Mouse (Mus musculus): ENCODE measurements around the gene Stip1.
A peak's percentile ranks its signal among the peaks of the same experiment; 100 is the strongest.
"Not testable (repeated sequence)": the region's sequence is repeated elsewhere in the genome, so short reads cannot be mapped to it uniquely, and the experiment has no call there.

Stip1 gene

GRCm38 (mm10) chr19:7039841-7040636 lies at the start of gene Stip1:
Gene Stip1, minus strand, starts transcription at chr19:7039967.
- DNase-seq (ENCODE audit: low read depth) = peak; percentile 99

DNA sequence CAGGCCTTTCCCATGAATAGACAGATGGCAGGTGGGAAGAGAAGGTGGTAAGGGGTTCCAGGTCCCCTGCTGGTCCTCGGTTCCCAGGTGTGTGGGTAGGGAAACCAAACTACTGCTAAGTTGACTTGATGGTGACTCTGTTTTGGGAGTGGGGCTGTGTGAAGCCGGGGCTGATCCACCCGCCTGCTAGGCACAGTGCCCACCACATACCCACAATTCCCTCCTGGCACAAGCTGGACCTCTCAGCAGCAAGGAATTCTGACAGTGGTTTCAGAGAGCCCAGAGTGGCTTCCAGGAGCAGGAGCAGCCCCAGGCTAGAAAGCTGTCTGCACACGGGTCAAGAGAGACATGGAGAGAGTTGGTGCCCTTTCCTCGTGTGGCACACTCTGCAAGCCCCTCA lies 49.3 kb upstream of the Stip1 start:
- no peak for DNase-seq (ENCODE audit: low read depth)

DNA sequence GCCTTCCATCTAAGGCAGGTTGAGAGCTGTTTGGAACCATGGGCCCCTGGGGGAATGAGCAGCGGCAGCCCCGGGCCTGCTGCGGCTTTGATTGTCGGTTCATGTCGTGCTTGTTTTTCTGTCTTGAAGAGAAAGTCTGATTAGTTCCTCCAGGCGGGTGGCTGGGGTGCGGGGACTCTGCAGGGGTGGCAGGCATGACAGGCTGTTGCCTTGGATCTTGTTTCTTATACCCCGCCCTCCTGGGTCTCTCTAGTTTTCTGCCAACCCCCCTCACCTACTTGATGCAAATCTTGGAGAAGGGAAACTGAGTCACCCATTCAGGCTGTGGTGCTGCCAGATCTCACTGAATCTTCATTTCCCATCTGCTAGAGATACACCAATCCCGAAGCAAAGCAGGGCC lies 48.8 kb upstream of the Stip1 start:
- no peak for DNase-seq (ENCODE audit: low read depth)

DNA sequence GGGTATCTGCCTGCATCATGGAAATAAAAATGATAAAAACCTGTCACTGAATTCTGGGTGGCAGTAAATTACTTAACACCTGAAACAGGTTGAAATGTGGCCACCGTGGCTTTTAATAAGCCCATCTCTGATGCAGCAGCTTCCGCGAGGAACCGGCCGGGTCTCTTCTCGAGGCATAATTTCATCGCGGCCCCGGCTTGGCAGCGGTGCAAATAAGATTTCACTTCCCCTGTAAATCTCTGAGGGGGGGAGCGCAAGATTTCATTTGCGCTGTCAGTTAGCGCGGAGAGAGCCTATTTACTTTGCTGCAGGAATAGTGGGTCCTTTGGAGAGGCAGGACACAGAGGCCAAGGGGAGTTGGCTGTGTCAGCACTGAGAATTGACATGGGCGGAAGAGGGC lies 45.0 kb upstream of the Stip1 start:
- DNase-seq (ENCODE audit: low read depth) = no peak

DNA sequence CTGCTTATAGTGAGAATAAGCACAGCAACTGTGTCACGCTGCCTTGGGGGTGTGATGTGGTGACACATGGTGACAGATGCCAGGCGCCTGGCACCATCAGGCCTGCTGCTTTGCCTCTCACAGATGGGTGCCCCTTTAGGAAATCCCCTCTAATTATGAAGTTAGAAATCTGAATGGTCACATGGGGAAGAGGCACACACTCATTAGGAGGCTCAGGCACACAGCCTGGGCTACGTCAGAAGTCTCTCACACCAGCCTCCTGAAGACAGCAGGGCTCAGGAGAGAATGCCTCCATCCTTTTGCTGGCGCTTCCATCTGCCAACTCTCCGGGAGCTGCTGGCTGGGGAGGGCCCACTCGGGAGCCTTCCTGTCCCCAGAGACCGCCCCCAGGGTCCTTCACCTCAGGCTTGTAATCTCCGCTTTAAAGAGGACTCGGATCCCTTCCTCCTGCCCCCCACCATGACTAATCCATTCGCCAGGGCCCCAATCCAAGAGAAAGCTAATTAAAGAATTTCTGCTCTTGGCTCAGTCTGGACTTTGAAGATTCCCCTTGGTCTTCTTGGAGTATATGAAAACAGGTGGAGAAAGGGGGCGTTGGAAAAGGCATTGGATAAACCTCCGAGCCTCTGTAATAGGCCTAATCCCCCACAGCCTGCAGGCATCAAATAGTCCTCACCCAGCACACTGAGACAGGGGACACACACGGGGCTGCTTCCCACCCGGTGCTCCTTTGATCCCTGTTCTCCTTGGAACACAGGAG lies 43.4 kb upstream of the Stip1 start:
- DNase-seq (ENCODE audit: low read depth) = no peak

DNA sequence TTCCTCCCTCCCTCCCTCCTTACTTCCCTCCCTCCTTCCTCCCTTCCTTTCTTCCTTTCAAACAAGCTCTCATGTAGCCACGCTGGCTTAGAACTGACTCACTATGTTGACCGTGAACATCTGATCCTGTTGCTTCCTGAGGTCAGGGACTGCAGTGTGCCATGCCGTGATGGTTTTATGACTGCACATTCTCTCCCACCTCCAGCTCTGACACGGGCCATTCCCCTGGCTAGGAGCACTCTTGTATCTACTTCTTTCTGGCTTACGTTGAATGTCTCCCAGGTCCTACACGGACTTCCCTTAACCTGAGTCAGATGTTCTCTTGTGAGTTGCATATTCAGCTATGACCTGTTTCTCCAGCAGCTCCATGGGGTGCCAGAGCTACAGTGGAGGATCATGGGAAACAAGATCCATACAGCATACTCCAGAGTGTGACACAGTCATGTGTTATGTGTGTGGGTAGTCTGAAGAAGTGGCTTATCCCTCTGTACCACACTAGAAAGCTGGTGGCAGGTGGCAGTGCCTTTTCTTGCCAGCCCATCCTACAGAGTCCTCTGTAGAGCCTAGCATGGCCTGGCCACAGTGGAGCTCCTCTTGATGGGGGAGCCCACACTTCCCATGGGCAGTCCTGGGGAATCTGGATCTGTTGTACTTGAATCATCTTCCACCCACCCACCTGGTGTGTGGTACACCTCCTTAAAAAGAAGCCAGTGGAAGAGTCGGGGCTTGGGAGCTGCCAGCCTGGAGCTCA lies 41.9 kb upstream of the Stip1 start:
- DNase-seq (ENCODE audit: low read depth) = no peak

DNA sequence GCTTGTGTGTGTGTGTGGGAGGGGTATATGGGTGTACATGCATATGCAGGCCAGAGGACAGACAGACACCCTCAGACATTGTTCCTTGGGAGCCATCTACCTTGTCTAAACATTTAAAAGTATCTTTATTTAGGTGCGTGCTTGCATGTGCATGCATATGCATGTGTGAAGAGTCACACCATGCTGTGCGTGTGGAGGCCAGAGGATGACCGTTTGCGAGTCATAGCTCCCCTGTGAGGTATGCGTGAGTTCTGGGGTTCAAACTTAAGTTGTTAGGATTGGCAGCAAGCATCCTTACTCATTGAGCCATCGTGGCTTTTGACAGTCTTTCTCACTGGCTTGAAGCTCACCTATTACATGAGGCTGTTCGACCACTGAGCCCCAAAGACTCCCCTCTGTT lies 38.5 kb upstream of the Stip1 start:
- no peak for DNase-seq (ENCODE audit: low read depth)

GRCm38 (mm10) chr19:7077666-7078065 lies 37.9 kb upstream of the Stip1 start:
- no peak for DNase-seq (ENCODE audit: low read depth)

GRCm38 (mm10) chr19:7075336-7075735 lies 35.6 kb upstream of the Stip1 start:
- not testable (repeated sequence) for DNase-seq (ENCODE audit: low read depth)

GRCm38 (mm10) chr19:7073997-7074781 lies 34.4 kb upstream of the Stip1 start:
- no peak for DNase-seq (ENCODE audit: low read depth)

DNA sequence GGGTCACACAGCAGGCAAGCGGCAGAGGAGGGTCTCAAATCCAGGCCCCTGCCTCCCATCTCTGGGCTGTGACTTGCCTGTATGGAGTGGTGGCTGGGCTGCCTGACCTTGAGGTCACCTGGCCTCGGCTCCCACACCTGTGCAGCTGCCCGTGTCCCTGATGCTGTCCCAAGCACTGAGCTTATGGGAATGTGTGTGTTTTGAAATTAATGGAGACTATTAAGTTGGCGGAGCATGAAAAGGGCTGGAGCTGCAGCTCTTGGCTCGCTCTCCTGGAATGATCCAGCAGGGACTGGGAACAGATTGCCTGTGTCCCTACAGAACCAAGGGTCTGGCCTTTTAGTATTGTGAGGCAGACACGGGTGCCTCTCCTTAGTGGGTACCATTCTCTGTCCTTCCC lies 32.5 kb upstream of the Stip1 start:
- DNase-seq (ENCODE audit: low read depth) = no peak

- no peak for DNase-seq (ENCODE audit: low read depth)
Measured at GRCm38 (mm10) chr19:7070775-7071174, 31.0 kb upstream of the Stip1 start.

DNA sequence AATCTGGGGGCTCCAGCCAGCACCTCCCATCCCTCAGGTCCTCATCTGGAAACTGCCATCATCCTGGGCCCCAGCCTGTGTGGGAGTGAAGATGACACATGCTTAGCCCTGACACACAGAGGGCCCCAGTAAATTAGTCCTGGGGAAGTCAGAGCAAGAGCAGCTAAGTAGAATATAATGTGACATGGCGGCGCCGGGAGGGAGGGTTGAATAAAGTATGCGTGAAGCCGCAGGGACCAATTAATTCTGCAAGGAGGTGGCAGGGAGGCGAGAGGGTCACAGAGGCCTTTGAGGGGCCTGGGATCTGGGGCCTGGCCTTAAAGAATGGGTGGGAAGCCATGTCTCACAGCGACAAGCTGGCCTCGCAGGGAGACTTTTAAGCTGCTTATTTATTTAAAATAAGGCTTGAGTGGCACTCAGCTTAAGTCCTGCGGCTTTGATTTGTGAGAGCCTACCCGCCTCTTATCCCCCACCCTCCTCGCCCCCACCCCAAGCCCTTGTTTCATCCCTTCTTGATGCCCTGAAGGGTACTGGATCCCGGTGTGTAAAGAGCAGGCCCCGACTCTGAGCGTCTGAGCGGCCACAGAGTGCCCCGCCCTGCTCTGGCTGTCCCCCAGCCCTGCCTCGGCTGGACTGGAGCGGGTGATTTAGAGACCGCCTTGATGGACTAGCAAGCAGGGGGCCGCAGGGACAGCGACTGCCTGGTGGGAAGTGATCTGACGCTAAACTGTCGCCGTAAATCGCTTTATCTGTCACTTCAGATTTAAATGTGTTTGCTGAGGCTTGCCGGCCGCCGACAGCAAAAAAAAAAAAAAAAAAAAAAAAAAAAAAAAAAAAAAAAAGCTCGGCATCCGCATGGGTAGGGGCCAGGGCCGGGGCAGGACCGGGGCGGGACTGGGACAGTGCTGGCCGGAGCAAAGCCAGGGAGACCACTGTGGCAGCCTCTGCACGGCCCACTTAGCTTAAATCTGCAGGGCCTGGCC lies 30.3 kb upstream of the Stip1 start:
- no peak for DNase-seq (ENCODE audit: low read depth)

- DNase-seq (ENCODE audit: low read depth) = no peak
Measured at GRCm38 (mm10) chr19:7068661-7069531, 29.1 kb upstream of the Stip1 start.

DNA sequence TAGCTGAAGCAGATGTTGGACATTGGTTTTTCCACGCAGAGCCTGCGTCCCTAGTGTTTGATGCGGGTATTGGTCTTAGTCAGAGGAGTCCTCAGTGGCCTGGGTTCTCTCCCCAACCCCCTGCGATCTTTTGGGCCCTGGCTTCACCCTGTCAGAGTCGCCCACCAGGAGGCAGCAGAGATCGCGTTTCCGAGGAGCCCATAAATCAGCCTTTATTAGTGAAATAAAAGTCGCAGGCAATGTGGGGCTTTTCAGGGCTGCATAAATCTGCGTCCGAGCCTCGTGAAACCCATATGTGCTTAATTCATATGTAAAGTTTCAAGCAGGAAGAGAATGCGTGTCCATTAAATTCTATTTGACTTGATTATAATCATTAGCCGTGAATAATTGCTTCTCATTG lies 28.4 kb upstream of the Stip1 start:
- DNase-seq (ENCODE audit: low read depth) = peak; percentile 72

GRCm38 (mm10) chr19:7067344-7068050 lies 27.7 kb upstream of the Stip1 start:
- DNase-seq (ENCODE audit: low read depth) = no peak

- DNase-seq (ENCODE audit: low read depth) = no peak
Measured at GRCm38 (mm10) chr19:7066828-7067342, 27.1 kb upstream of the Stip1 start.

GRCm38 (mm10) chr19:7066034-7066827 lies 26.5 kb upstream of the Stip1 start:
- no peak for DNase-seq (ENCODE audit: low read depth)
